Mouse (Mus musculus): ENCODE data around the gene Kti12.

DNA sequence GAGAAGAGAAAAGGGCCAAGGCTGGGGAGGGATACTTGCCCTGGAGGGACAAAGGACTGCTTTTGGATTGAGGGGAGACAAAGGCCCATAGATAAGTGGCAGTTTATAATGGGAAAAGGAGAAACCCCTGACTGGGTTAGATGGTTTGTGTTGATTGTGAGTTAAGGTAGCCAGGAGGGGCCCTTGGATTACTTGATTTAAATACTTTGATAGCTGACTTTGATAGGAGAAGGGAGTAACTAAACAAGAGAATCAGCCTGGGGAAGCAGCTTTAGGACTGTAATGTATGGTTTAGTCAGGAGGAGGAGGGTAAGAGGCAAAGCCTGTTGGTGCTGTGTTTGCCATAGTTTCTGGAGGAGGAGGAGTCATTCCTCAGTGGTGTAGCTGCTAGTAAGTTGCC is 4.2 kb upstream of the Kti12 start:
- TF ChIP-seq CTCF (conservative IDR thresholded peaks at IDR 0.05; ENCODE audit: insufficient read depth, insufficient read length, low read depth, low read length) (no peak), POLR2A (IDR thresholded peaks at IDR 0.05; ENCODE audit: low read depth, low read length) (no peak)
